Mouse (Mus musculus): ENCODE results near the gene Eps15. TPM values are rescaled to one million over a fixed set of nuclear protein-coding genes. Genes with fewer than 3 reads are reported as not detected.

The Eps15 gene
- total RNA-seq (2014; rRNA removed; ENCODE audit: low replicate concordance): 14.0 and 26.2 TPM in 2 replicates
- 17.4 and 18.2 TPM in 2 replicates for polyA plus RNA-seq (2015; fragmentation: Nextera tagmentation; extraction: Ambion mirVana)

- H3K27me3 ChIP-seq (ENCODE audit: control insufficient read depth, insufficient read depth, low read length): no peaks in the 10 kb centered on the region
- DNase-seq (ENCODE audit: low spot score): peak; percentile 91
Observed at GRCm38 (mm10) chr4:109279689-109280458, at the start of gene Eps15. Gene Eps15, plus strand, starts transcription at chr4:109280268.

GRCm38 (mm10) chr4:109234185-109234584 is 45.9 kb upstream of the Eps15 start, which contains the start of gene Calr4:
Gene Calr4, plus strand, starts transcription at chr4:109234485.
- Histone ChIP-seq H3K4me2 (ENCODE audit: low read depth, low read length) (no peak within 1 kb of the TSS), H3K4me1 (ENCODE audit: control insufficient read depth, insufficient read depth) (no peaks in the 10 kb centered on the region), H3K9me3 (replicated peaks; ENCODE audit: control insufficient read depth, low read length) (no peaks in the 10 kb centered on the region), H3K4me3 (ENCODE audit: low read depth, low read length) (no peak within 1 kb of the TSS), H3K9ac (replicated peaks; ENCODE audit: low read depth, low read length) (no peak within 1 kb of the TSS), H3K27ac (ENCODE audit: low read depth) (no peak within 1 kb of the TSS), H3K27me3 (ENCODE audit: control insufficient read depth, insufficient read depth, low read length) (no peaks in the 10 kb centered on the region), H3K36me3 (replicated peaks; ENCODE audit: control insufficient read depth, insufficient read depth, low read length) (no peaks in the 10 kb centered on the region)
- DNase-seq (ENCODE audit: low spot score): no peak
- no peak for TF ChIP-seq CTCF (IDR thresholded peaks at IDR 0.05; ENCODE audit: low read depth)
- no peak for TF ChIP-seq EP300 (IDR thresholded peaks at IDR 0.05; ENCODE audit: low read depth)
- no peak for ATAC-seq (ENCODE audit: insufficient read depth, low read depth)
- WGBS: 76% methylated on average over 2 of the region's 2 CpGs

More at GRCm38 (mm10) chr4:109279689-109280458, at the start of gene Eps15:
- H3K4me1 ChIP-seq (ENCODE audit: control insufficient read depth, insufficient read depth): peaks cover 12% of the 10 kb centered on the region
- H3K4me3 ChIP-seq (ENCODE audit: low read depth, low read length): peak within 1 kb of the TSS; percentile 86
- H3K4me2 ChIP-seq (ENCODE audit: low read depth, low read length): peak within 1 kb of the TSS; percentile 85
- ATAC-seq (ENCODE audit: insufficient read depth, low read depth): peak; percentile 96
- WGBS: 4% methylated on average over 28 of the region's 44 CpGs
- peak within 1 kb of the TSS; percentile 84 for H3K9ac ChIP-seq (replicated peaks; ENCODE audit: low read depth, low read length)
- H3K27ac ChIP-seq (ENCODE audit: low read depth): peak within 1 kb of the TSS; percentile 79
- H3K9me3 ChIP-seq (replicated peaks; ENCODE audit: control insufficient read depth, low read length): no peaks in the 10 kb centered on the region
- no peaks in the 10 kb centered on the region for H3K36me3 ChIP-seq (replicated peaks; ENCODE audit: control insufficient read depth, insufficient read depth, low read length)
- no peak for TF ChIP-seq CTCF (IDR thresholded peaks at IDR 0.05; ENCODE audit: low read depth)
- peak; percentile 80; the same call in 1 of the 2 replicates for TF ChIP-seq EP300 (IDR thresholded peaks at IDR 0.05; ENCODE audit: low read depth)

GRCm38 (mm10) chr4:109234806-109235350 is 45.2 kb upstream of the Eps15 start:
- no peaks in the 10 kb centered on the region for H3K9me3 ChIP-seq (replicated peaks; ENCODE audit: control insufficient read depth, low read length)
- H3K27me3 ChIP-seq (ENCODE audit: control insufficient read depth, insufficient read depth, low read length): no peaks in the 10 kb centered on the region
- H3K4me3 ChIP-seq (ENCODE audit: low read depth, low read length): no peak overlapping the region
- no peak for ATAC-seq (ENCODE audit: insufficient read depth, low read depth)
- TF ChIP-seq EP300 (IDR thresholded peaks at IDR 0.05; ENCODE audit: low read depth) (no peak), CTCF (IDR thresholded peaks at IDR 0.05; ENCODE audit: low read depth) (no peak)
- H3K27ac ChIP-seq (ENCODE audit: low read depth): no peak overlapping the region
- H3K9ac ChIP-seq (replicated peaks; ENCODE audit: low read depth, low read length): no peak overlapping the region
- 62% methylated on average over 9 of the region's 9 CpGs for WGBS
- DNase-seq (ENCODE audit: low spot score): no peak
- H3K4me2 ChIP-seq (ENCODE audit: low read depth, low read length): no peak overlapping the region
- H3K4me1 ChIP-seq (ENCODE audit: control insufficient read depth, insufficient read depth): no peaks in the 10 kb centered on the region
- no peaks in the 10 kb centered on the region for H3K36me3 ChIP-seq (replicated peaks; ENCODE audit: control insufficient read depth, insufficient read depth, low read length)

- ATAC-seq (ENCODE audit: insufficient read depth, low read depth): no peak
- no peak overlapping the region for H3K9ac ChIP-seq (replicated peaks; ENCODE audit: low read depth, low read length)
- peaks cover under 1% of the 10 kb centered on the region; the same call in 1 of the 2 replicates for H3K4me1 ChIP-seq (ENCODE audit: control insufficient read depth, insufficient read depth)
- no peaks in the 10 kb centered on the region for H3K9me3 ChIP-seq (replicated peaks; ENCODE audit: control insufficient read depth, low read length)
- WGBS: 84% methylated on average over 7 of the region's 7 CpGs
- no peak overlapping the region for H3K4me2 ChIP-seq (ENCODE audit: low read depth, low read length)
- H3K36me3 ChIP-seq (replicated peaks; ENCODE audit: control insufficient read depth, insufficient read depth, low read length): no peaks in the 10 kb centered on the region
- no peak for TF ChIP-seq CTCF (IDR thresholded peaks at IDR 0.05; ENCODE audit: low read depth)
- TF ChIP-seq EP300 (IDR thresholded peaks at IDR 0.05; ENCODE audit: low read depth): no peak
- no peak overlapping the region for H3K4me3 ChIP-seq (ENCODE audit: low read depth, low read length)
- no peaks in the 10 kb centered on the region for H3K27me3 ChIP-seq (ENCODE audit: control insufficient read depth, insufficient read depth, low read length)
- no peak overlapping the region for H3K27ac ChIP-seq (ENCODE audit: low read depth)
- DNase-seq (ENCODE audit: low spot score): no peak
Observed at GRCm38 (mm10) chr4:109236186-109236879, 43.7 kb upstream of the Eps15 start.

GRCm38 (mm10) chr4:109238428-109239268 is 41.4 kb upstream of the Eps15 start:
- no peak overlapping the region for H3K4me3 ChIP-seq (ENCODE audit: low read depth, low read length)
- no peaks in the 10 kb centered on the region for H3K36me3 ChIP-seq (replicated peaks; ENCODE audit: control insufficient read depth, insufficient read depth, low read length)
- peaks cover 3% of the 10 kb centered on the region; the same call in 1 of the 2 replicates for H3K4me1 ChIP-seq (ENCODE audit: control insufficient read depth, insufficient read depth)
- ATAC-seq (ENCODE audit: insufficient read depth, low read depth) (no peak), DNase-seq (ENCODE audit: low spot score) (no peak)
- H3K4me2 ChIP-seq (ENCODE audit: low read depth, low read length): no peak overlapping the region
- no peak overlapping the region for H3K9ac ChIP-seq (replicated peaks; ENCODE audit: low read depth, low read length)
- H3K27me3 ChIP-seq (ENCODE audit: control insufficient read depth, insufficient read depth, low read length): no peaks in the 10 kb centered on the region
- WGBS: 70% methylated on average over 24 of the region's 24 CpGs
- no peak for TF ChIP-seq EP300 (IDR thresholded peaks at IDR 0.05; ENCODE audit: low read depth)
- TF ChIP-seq CTCF (IDR thresholded peaks at IDR 0.05; ENCODE audit: low read depth): no peak
- no peaks in the 10 kb centered on the region for H3K9me3 ChIP-seq (replicated peaks; ENCODE audit: control insufficient read depth, low read length)
- H3K27ac ChIP-seq (ENCODE audit: low read depth): no peak overlapping the region
